Mouse (Mus musculus): ENCODE data around the gene Wfs1.
"Not testable (repeated sequence)": the region's sequence is repeated elsewhere in the genome, so short reads cannot be mapped to it uniquely, and the experiment has no call there.

The Wfs1 gene

DNA sequence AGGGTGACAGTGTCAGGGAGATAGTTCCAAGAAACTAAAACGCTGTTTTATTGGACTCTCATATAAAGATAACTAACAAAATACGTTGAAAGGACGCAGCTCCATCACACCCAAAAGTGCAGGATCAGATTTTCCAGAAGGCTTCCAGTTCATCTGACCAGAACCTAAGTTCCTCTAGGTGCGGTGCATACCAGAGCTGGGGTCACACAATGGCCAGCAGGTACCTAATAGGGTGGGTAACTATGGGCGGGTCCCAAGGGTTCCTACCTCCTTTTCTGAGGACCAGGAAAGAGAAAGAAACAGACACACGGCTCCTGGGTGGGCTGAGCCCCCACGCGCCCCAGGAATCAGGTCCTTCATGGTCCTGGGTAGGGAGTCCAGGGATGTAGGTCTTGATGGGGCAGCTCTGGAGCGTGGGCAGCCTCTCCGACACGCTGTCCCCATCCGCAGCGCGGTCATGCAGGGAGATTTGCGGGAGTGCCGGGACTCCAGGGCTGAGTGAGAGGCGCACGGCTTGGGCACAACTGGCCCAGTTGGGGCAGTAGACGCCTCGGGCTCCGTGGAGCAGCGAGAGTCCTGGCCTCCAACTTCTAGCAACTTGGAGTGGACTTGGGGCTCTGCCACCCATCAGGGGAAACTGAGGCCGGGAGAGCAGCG lies 753 bp downstream of the Wfs1 start:
- no peak for DNase-seq (ENCODE audit: low spot score in 2 of 2)

GRCm38 (mm10) chr5:36986617-36987016 lies 2.4 kb downstream of the Wfs1 start:
- DNase-seq (ENCODE audit: low spot score in 2 of 2), result no peak

- no peak for DNase-seq (ENCODE audit: low spot score in 2 of 2)
These were observed 6.7 kb downstream of the Wfs1 start for GRCm38 (mm10) chr5:36982271-36982670.

DNA sequence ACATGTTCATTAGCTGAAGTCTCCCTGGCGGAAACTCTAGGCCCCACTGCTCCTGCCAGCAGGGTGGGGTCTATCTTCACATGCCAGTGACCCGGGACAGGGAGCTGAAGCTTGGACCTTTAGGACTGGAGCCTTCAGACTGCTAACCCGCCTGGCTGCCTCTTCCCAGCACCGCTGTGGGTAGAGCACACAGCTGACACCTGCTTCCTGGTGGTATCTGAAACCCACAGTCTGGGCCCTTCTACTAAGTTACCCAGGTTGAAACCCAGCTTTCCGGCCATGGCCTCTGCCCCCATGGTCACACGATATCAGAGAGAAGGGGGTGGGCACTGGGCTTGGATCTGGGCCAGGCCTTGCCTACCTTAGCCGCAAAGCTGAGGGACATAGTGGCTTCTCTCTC lies 9.4 kb downstream of the Wfs1 start:
- DNase-seq (ENCODE audit: low spot score in 2 of 2), result peak; percentile 43 to 44

DNA sequence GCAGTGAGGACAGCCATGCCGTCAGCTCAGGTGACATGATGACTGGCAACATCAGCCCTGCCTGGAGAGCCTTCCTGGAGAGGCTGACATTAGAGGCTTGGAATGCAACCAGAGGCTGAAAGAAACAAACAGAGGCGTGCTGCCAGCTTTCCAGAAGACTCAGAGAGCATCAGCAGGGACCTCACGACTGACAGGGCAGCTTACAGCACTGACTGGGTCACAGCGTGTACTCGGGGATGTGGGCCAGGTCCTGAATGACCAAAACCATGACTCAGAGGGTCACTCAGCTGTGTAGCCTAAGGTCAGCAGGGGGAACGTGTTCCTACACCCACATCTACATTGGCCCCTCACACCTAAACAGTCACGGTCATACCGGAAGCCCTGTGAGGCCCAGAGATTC lies 10.0 kb downstream of the Wfs1 start:
- DNase-seq (ENCODE audit: low spot score in 2 of 2), result peak; percentile 7 to 17

- DNase-seq (ENCODE audit: low spot score in 2 of 2), result no peak
These were observed 11.2 kb downstream of the Wfs1 start for GRCm38 (mm10) chr5:36977809-36978208.

DNA sequence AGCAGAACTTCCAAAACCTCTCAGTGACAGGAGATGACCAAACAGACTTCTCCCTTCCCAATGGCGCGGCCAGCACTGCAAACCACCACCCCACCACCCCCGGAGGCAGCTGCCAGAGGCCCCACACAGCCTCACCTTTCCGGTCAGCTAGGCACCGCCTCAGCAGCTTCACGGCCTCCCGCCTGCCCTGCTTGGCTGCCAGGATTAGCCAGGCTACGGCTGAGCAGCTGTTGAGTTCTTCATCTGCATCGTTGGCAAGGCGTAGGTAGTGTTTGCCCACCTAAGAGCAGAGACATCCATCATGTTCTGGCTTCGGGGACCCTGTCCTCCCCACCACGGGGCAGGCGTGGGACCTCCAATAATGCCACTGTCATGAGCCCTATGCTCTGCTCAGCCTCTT lies 13.7 kb downstream of the Wfs1 start:
- no peak for DNase-seq (ENCODE audit: low spot score in 2 of 2)

GRCm38 (mm10) chr5:36971587-36971986 lies 17.4 kb downstream of the Wfs1 start:
- no peak for DNase-seq (ENCODE audit: low spot score in 2 of 2)

- DNase-seq (ENCODE audit: low spot score in 2 of 2), result no peak
These were observed 28.5 kb downstream of the Wfs1 start for GRCm38 (mm10) chr5:36960501-36960900.

- DNase-seq (ENCODE audit: low spot score in 2 of 2), result peak; percentile 54 to 64
These were observed 30.2 kb downstream of the Wfs1 start for GRCm38 (mm10) chr5:36958837-36959236.

- DNase-seq (ENCODE audit: low spot score in 2 of 2), result peak; percentile 26 to 41
These were observed 33.6 kb downstream of the Wfs1 start for GRCm38 (mm10) chr5:36955366-36955765.

- DNase-seq (ENCODE audit: low spot score in 2 of 2), result no peak
These were observed 36.7 kb downstream of the Wfs1 start for GRCm38 (mm10) chr5:36952311-36952710.

DNA sequence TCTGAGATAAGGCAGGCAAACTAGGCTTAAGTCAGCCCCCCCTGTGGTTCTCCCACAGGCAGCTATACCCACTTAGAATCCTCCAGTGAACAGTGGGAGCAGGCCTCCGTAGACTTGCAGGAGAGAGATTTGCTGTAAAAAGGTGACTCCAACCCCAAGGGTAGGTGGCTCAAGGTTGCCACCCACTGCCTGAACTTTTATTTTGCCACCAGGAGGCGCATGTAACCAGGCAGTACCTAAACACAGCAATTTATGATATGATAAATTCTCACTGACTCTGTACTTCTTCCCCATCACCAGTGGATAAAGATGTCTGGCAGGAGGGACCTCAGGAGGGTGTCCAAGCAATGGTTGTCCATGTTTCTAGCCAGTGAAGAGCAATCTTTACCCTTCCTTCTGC lies 38.1 kb downstream of the Wfs1 start:
- DNase-seq (ENCODE audit: low spot score in 2 of 2), result peak in 1 of 2 experiments; percentile 27

DNA sequence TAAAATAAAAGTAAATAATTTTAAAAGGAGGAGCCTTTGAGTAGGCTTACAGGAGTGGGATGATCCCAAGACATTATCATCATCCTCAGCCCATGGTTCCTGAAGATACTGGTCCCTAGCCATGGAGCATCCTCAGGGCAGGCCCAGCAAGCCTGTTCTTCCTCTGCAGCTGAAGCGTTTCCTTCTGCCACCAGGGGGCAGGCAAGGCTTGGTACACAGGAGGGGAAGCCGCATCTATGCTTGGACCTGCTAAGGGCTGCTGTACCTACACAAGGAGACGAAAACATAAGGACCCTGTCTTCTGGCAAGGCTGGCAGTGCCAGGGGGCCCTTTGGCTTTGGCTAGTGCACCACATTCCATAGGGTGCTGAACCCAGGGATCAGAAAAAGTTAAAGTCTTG lies 40.2 kb downstream of the Wfs1 start:
- DNase-seq (ENCODE audit: low spot score in 2 of 2), result peak; percentile 47 to 74

DNA sequence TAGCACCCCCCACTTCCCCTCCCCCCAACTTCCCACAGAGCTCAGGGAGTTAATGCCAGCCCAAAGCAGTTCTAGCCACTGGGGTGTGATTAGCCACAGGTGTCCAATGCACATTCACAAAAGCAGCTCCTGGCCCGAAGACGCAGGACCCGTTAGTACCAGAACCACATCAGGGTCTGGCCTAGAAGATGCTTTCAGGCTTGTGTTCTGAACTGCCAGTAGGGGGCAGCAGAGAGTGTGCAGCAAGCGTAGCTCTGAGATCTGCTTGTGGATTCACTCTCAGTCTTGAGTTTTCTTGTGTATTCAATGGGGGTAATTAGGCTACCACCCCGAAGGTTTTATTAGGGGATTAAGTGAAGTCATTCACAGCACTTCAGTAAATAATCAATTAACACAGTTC lies 42.6 kb downstream of the Wfs1 start:
- DNase-seq (ENCODE audit: low spot score in 2 of 2), result peak; percentile 39 to 56

GRCm38 (mm10) chr5:36945713-36946112 lies 43.3 kb downstream of the Wfs1 start:
- DNase-seq (ENCODE audit: low spot score in 2 of 2), result no peak

GRCm38 (mm10) chr5:36945102-36945701 lies 43.8 kb downstream of the Wfs1 start:
- DNase-seq (ENCODE audit: low spot score in 2 of 2), result no peak

- DNase-seq (ENCODE audit: low spot score in 2 of 2), result no peak
These were observed 44.5 kb downstream of the Wfs1 start for GRCm38 (mm10) chr5:36944552-36944951.

- DNase-seq (ENCODE audit: low spot score in 2 of 2), result no peak
These were observed 46.6 kb downstream of the Wfs1 start for GRCm38 (mm10) chr5:36942446-36942845.

- DNase-seq (ENCODE audit: low spot score in 2 of 2), result not testable (repeated sequence)
These were observed 50.0 kb downstream of the Wfs1 start for GRCm38 (mm10) chr5:36938991-36939390.

GRCm38 (mm10) chr5:36938021-36938420 lies 51.0 kb downstream of the Wfs1 start:
- no peak for DNase-seq (ENCODE audit: low spot score in 2 of 2)

- DNase-seq (ENCODE audit: low spot score in 2 of 2), result no peak
These were observed 52.5 kb downstream of the Wfs1 start for GRCm38 (mm10) chr5:36936548-36936947.

Data from natural killer cell, adult 2 months (primary cell).